Mouse (Mus musculus) T-helper 1 cell (primary cell): ENCODE results near the gene Tent2.

ENCODE experiments used
- in situ Hi-C: fragments of 300-600 bp; cut with MboI, MseI; formaldehyde crosslinking; loops from one replicate; pipeline ENCODE4 v1.15.1; 2025; ENCODE audit warnings: high pct_unique_total_duplicates

Gene Tent2

DNA sequence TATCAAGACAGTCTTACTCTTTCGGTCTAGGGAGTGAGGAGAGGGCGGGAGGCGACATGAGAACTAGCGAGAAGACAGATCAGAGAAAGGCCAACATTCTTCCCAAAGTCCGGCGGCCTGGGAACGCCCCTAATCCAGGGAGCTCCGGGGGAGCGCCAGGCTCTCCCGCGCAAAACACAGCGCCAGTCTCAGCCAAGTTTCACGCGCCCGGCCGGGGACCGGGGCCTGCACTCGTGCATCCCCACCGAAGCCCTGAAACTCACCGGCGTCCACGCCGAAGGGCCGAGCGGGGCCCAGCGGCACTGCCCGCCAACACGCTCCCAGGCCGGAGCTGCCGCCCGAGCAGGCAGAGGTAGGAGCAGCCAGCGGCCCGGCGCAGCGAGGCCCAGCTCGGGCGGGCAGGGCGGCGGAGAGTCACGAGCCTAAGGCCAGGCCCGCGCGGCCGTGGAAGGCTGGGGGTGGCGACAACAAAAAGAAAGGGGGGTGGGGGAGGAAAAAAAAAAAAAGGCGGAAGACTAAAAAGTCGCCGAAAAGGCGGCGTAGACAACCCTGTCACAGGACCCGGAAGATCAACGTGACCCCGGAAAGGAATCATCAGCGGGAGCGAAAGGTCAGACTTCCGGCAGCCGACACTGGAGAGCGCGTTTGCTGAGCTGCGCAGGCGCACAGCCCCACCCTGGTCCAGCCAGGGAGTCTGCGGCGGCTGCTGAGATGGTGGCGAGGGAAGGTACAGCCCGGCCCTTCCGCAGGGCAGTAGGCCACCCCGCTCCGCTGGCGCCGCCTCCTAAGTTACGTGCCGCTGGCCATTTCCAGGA is at the start of gene Tent2:
Gene Tent2 (minus strand): TSS at position 555 of the 815 bp plus-strand sequence.
- in situ Hi-C loops, result no loop called here

DNA sequence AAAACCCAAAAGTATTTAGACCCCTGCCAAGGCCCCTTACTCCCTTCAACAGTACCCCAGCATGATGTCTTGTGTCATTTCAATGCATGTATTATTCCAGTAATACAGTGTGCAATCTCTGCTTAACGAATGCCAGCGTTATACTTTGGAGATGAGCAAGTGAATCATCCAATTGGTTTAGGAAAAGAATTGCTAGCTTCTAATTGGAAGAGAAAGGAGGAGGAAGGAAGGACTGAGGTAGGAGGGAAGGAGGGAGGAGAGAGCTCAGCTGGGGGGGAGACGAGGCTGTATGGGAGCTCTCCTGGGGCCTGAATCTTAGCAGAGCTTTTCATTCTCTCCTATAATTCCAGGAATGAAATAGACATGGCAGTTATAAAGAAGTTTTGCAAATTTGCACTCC is 49.0 kb upstream of the Tent2 start:
- in situ Hi-C loops, result no loop called here

DNA sequence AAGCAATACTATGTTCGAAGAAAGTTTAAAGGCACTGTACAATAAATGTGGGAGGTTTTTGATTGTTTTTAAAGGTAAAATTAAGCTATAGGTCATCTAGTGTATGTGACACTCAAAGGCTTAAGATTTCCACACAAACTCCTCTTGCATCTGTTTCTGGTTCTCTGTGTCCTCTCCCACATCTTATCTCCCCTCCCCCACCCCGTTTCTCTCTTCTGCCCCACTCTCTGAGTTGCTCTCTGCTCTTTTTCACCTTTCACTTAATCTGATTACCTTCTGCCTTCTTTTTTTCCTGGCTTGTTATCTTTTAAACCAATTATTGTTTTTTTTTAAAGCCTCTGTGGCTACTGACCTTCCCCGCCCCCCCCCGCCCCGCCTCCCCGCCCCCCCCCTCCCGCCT is 47.4 kb upstream of the Tent2 start:
- in situ Hi-C loops, result no loop called here

DNA sequence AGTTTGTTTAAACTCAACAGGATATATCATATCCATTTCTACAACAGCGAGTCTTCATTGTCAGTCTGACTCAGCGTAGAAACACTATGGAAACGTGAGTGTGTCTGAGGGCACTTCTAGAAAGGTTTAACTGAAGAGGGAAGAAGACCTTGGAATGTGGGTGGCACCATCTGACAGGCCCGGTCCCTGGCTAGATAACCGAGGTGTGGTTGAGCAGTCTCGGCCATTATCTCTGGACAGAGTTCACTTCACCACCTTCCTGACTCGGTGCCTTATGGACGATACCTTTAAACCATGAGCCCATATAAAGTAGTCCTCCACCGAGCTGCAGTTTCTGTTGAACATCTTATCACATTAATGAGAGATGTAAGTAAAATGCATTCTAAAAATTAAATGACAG is 46.9 kb upstream of the Tent2 start:
- in situ Hi-C loops, result no loop called here

DNA sequence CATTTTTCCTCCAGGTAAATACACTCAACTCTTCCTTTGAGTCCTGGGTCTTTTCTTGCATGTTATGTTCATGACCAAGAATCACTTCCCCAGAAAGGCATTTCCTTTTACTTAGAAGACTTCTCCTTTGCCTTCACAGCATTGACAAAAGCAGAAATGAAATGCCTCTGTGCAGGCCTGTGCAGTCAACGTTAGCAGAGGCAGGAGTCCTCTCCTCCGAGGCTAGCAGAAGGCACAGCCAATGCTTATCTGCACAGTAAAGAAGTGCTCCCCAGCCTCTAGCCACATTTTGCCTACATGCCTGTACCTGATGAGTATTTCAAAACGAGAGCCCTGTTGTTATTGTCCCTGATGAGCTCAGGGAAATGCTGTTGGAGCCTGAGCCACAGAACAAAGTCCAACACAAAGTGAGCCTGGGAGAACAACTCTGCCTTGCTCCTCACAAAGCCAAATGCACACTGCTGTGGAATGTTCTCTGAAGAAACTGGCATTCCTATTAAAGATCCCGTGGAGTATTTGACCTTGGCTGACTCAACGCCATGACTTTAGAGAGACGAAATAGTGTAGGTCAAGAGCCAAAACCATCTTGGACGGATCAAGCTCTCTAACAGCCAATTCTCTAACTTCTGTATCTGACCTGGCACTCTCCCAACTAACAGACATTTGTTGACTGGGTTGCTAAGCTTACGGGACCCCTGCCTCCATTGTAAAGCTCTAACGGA is 45.7 kb upstream of the Tent2 start:
- in situ Hi-C loops, result no loop called here

DNA sequence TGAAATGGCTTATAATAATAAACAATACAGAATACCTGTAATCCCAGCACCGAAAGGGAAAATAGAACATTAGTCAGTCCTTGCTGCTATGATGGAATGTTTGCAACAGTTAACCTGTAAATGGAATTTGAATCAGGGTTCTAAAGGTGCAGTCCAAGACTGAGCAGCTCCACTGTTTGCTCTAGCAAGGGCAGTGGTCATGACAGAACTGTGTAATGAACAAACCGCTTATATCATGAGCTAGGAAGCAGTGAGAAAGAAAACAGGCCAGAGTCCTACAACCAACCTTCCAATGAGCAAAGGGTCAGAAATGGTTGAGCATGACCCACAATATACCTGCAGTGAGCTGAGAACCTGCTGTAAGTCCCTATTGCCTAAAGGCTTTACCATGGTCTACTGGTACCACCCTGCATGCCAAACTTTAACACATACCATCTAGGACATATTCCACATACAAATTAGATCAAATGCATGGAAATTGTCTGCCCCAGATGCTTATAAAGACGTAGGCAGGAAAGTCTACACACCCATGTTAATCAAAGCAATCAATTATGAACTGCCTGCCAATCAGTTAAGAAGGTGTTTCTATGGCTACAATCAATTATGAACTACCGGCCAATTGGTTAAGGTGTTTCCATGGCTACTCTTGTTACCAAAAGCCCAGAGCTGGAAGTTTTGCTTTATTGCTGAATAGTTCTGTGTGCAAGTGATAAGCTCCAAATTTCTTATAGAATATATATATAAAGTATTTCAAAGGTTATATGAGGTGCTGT is 42.3 kb upstream of the Tent2 start:
- in situ Hi-C loops, result no loop called here

DNA sequence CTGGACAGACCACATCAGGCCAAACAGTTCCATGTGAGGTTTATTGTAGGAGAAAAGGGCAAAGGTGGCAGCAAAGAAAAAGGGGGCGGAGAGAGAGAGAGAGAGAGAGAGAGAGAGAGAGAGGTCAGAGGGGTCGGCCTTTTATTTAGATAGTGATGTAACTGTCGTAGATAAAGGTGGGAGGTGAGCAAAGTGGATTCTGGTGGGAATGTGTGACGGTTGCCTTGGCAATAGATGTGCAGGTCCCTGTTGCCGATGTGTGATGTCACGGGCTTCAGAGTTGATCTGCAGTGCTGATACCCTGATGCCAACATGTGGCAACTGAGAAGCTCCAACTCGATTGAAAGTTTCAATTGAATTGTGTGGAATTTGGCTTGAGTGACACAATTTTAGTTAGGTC is 40.1 kb upstream of the Tent2 start:
- in situ Hi-C loops, result no loop called here

DNA sequence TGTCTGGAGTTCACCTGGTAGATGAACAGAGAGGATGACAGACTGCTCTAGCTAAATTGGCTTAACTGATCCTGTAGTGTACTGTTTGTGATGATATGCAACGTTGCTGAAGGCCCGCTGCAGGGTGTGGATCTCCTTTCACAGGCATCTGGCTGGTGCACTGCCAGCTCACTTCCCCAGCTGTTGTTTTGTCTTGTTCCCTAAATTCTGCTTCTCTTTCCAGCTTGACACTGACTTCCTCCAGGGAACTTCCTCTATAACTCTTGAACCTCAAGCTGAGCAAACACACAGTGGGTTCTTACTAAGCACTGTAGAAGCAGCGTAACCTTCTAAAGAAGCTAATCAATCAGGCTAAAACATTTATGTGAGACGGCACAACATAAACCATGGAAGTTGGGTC is 38.8 kb upstream of the Tent2 start:
- in situ Hi-C loops, result no loop called here

DNA sequence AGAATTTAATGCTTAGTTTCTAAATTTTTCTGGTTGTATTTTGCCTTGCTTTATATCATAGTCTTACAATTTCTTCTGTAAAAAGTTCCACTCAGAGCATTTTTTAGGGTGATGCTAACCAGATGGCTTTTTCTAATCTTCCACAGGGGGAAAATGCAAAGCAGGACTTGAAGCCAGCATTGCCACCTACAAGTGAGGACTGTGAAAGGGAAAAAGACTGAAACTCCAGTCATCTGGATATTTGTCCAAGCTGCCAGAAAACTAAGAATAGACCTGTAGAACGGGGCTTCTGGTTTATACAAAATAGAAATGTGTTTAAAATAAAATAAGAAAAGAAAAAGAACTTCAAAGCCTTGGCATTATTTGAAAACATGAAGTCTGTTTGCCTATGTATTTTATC is 19.6 kb upstream of the Tent2 start:
- in situ Hi-C loops, result no loop called here

DNA sequence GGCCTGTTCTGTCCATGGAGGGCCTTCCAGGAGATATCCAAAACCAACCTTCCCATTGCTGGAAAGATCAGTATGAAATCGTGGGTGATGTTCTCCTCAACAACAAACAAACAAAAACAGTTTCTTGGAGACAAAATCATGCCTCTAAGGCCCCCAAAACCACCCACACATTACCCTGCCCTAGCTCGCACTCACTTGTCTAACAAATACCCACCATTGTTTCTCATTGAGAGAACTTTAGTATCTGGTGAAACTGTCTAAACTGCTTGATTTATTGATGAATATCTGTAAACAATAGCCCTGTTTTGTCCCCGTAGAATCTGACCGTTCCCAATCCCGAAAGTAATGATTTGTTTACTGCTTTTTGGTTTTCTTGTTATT is 451 bp upstream of the Tent2 start:
- in situ Hi-C loops, result no loop called here

DNA sequence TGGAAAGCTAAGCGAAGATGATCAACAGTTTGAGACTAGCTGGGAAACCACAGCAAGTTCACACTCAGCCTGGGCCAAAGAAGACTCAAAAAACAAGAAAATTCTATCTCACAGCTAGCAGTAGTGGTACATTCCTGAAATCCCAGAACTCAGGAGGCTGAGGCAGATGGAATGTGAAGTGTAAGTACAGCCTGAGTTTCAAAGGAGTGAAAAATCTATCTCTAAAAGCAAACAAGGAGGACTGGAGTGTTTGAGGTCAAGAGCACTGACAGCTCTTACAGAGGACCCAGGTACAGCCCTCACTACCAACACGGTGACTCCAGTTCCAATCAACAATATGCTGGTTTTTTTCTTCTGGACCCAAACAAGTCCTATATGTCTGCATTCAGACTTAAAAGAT is 2.8 kb downstream of the Tent2 start:
- in situ Hi-C loops, result loop anchor here (10.0 kb wide), 1 partner anchor 115 kb away; no protein-coding TSS in a partner anchor

DNA sequence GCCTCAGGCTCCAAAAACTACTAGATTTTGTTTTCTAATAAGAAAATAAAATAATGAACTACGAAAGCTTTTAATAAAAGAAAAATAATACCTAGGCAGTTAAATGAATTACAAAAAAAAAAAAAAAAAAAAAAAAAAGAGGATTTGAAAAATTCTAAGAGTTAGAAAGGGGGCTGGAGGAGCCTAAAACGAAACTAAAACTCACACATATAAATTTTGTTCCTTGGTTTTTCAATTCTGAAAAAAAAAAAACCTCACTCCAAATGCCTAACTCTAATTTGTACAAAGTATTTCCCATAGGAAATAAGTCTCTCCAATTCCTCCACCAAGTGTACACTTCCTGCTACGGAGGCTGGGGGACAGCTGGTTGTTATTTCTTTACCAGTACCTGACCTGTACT is 3.4 kb downstream of the Tent2 start:
- in situ Hi-C loops, result loop anchor here (10.0 kb wide), 1 partner anchor 116 kb away; no protein-coding TSS in a partner anchor

DNA sequence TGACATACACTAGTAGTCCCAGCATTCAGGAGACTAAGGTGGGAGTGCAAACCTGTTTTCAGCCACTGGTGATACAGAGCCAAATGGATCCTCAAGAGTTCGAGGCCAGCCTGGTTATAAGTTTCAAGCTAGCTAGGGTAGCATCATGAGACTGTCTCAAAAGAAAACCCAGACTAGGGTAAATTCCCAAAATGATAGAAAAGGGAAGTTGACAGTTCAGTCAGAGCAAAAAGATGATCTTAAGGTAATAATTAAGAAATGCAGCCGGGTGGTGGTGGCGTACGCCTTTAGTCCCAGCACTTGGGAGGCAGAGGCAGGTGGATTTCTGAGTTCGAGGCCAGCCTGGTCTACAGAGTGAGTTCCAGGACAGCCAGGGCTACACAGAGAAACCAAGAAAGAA is 4.4 kb downstream of the Tent2 start:
- in situ Hi-C loops, result loop anchor here (10.0 kb wide), 1 partner anchor 117 kb away; no protein-coding TSS in a partner anchor

DNA sequence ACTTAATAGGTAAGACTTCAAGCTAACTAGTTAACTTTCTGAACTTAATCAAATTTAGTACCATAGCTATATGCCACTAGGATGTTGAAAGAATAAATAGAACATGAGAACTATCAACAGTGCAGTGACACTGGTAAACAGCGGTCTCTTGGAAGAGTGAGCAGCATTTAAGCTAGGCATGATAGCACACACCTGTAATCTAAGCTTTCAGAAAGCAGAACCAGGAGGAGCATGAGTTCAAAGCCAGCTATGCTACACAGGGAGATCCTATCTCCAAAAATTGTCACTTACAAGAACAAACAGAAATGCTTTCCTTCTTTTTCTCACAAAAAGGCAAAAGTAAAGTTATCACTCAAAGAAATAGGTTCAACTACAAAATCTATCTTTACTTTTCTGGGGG is 11.8 kb downstream of the Tent2 start:
- in situ Hi-C loops, result loop anchor here (10.0 kb wide), 1 partner anchor 124 kb away; no protein-coding TSS in a partner anchor

DNA sequence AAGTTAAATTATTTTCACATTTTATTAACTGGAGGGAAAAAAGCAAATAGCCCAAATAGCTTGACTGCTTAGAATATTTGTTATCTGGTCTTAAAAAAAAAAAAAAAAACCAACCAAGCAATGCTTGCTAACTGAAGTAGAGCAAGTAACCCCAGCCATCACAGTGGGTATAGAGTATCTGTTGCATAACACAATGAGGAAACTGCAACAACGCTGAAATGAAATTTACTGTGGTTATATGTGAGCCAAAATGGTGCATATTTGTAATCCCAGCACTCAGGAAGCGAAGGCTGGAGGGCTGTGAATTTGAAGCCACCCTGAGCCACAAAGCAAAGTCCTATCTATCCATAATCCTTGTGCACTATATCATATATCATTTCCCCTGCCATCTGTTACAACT is 12.7 kb downstream of the Tent2 start:
- in situ Hi-C loops, result no loop called here

DNA sequence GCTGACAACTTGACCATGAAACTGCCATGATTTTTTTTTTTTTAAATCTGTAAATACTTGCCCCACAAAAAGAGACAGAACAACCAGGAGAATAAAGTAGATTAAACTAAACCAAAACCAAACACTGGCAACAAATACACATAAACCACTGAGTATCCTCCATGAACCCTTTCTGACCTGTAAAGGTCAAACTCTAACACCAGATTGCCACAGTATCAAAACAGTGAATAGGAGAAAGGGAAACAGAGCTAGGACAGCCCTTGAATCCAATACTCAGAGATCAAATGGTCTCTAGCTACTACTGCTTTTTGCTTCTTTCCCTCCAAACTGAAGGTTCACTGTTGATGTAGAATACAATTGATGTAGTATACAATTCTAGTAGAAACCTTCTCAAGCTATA is 14.6 kb downstream of the Tent2 start:
- in situ Hi-C loops, result no loop called here

DNA sequence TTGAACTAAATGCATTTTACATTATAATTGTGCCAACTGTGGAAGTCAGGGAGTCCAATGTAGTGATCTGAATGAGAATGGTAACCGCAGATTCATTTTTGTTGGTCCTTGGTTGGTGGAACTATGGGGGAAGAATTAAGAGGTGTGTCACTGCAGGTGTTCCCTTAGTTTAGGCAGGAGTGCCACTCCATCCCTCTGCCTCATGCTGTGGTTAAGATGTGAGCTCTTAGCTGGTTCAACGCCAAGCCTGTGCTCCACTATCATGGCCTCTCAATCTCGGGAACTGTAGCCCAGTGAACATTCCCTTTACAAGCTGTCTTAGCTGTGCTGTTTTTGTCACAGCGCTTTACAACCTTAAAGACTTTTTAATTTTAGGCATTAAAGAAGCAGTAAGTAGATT is 28.9 kb downstream of the Tent2 start:
- in situ Hi-C loops, result no loop called here

DNA sequence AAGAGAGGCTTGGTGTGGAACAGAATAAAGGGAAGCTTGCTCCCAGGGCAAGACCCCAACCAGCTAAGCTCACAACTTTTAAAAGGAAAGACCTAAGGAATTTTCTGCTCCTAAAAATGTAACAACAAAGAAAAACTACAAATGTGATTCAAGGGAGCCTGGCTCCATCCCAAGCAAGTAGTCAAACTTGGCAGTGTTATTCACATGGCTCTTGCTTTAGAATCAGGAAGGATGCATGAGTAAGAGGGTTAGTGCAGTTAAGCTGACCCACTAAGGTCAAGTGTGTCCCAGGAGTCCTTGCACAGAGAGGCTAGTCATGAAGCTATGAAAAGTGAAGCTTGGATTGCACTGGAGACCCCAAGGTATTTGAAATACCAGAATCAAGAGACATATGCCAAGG is 29.7 kb downstream of the Tent2 start:
- in situ Hi-C loops, result no loop called here

DNA sequence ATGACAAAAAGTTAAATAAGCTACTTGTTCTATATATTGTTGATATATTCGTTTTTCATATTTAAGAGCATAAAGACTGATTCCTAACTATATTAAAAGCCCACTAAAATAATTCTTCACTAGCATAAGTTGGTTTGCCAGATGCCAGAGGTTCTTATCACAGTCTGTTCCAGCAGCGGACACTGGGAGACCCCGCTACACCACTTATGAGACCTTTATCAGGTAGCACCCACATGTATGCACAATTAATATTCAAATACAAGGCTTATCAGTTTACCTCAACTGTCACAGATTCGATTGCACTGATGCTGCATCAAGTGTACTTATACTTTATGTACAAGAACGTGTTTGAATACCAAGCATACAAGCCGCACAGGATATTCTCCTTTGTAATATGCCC is 33.9 kb downstream of the Tent2 start:
- in situ Hi-C loops, result no loop called here

DNA sequence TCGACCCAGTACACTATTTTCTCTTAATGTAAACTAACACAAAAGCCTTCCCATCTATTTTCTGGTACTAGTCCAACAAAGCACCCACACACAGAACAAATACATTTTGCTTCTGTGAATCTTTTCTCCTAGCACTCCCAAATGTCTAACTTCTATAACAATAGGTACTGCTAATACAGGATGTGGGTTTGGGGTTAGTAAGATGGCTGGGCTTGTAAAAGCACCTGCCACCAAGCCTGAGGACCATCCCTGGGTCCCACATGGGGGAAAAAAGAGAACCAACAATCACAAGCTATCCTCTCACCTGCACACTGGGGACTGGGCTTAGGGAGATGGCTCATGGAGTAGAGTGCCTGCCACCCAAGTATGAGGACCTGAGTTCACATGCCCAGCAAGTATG is 38.9 kb downstream of the Tent2 start:
- in situ Hi-C loops, result no loop called here

DNA sequence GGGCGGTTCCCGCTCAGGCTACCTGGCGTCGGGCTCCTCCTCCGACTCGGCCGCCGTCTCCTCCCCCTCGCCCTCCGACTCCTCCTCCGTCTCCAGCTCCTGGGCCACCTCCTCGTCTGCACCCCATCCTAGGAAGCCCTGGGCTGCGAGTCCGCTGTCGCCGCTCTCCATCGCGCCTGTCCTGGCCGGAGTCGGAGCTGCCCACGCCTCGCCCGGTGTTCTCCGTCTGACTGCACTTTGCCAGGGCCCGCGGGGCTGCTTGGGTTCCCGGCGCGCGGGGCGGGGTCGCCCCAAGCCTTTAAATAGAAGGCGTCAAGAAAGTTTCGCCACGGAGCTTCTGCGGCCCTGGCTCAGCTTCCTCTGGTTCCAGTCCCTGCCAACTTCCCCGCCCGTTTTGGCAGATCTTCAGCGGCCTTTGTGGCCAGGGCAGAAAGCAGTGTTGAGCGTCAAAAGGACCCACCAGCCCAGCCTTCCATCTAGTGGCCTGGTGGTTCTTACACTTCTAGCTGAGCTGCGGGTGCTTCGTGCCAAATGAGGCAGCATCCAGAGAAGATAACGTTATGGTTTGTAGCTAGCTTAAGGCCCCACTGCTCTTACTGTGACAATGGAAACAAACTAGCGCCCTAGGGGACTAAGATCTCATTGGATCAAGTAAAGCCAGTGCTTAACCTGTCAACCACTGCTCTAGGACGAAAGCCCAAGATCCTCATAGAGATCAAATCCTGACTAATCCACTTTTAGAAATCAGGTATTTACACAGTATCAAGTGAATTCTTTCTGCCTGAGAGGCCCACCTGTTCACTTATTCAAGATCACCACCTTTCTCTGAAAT is 47.6 kb downstream of the Tent2 start, which contains the start of gene Cmya5:
Gene Cmya5 (minus strand): TSS at position 389 of the 832 bp plus-strand sequence.
- in situ Hi-C loops, result no loop called here
